Mouse (Mus musculus) spleen, adult 2 months (tissue): Measurements from ENCODE around the gene Glra1. TPM values are rescaled to one million over a fixed set of nuclear protein-coding genes. Genes with fewer than 3 reads are reported as not detected.

Source experiments
- DNase-seq, 2 experiments: peaks; one replicate each; pipeline versions ENCODE4 v3.0.0 to v3.0.0-alpha.2; 2012 to 2021; ENCODE audit warnings: low spot score in 2 of 2, low read depth in 1 of 2
- H3K27ac ChIP-seq: fragments of 200-500 bp; 2 replicates; pipeline ENCODE4 v1.5.1; 2012; ENCODE audit warnings: low read length, inconsistent platforms; ENCODE audit not compliant: insufficient read depth
- H3K27me3 ChIP-seq: fragments of 200-500 bp; 2 replicates; pipeline ENCODE4 v1.6.1; 2012; ENCODE audit warnings: mild to moderate bottlenecking, moderate library complexity, low read length, inconsistent platforms; ENCODE audit not compliant: control insufficient read depth, insufficient read depth
- H3K36me3 ChIP-seq: fragments of 200-500 bp; 2 replicates; pipeline ENCODE4 v1.6.1; 2012; ENCODE audit warnings: mild to moderate bottlenecking, low read length, inconsistent platforms; ENCODE audit not compliant: control insufficient read depth, insufficient read depth
- H3K4me1 ChIP-seq: fragments of 200-500 bp; 2 replicates; pipeline ENCODE4 v1.6.1; 2011; ENCODE audit warnings: inconsistent platforms; ENCODE audit not compliant: control insufficient read depth, insufficient read depth, insufficient read length
- H3K4me3 ChIP-seq: fragments of 200-500 bp; 2 replicates; pipeline ENCODE4 v1.5.1; 2011; ENCODE audit warnings: mild to moderate bottlenecking, inconsistent platforms; ENCODE audit not compliant: insufficient read depth, insufficient read length; ENCODE audit errors: extremely low read depth
- CTCF ChIP-seq: fragments of 200-500 bp; IDR thresholded peaks from 2 replicates; pipeline ENCODE4 v1.5.1; 2011; ENCODE audit warnings: mild to moderate bottlenecking, inconsistent platforms; ENCODE audit not compliant: insufficient read depth, insufficient read length, insufficient replicate concordance; ENCODE audit errors: extremely low read depth
- POLR2A ChIP-seq: fragments of 200-500 bp; IDR thresholded peaks from 2 replicates; pipeline ENCODE4 v1.6.1; 2011; ENCODE audit warnings: low read depth, low read length, inconsistent platforms
- WGBS: fragments of 180-500 bp; shearing (Covaris S2); methylation state at CpG from one replicate; pipeline ENCODE4 v1.1.7; 2018; 5-methylcytosine and 5-hydroxymethylcytosine counted together
- polyA plus RNA-seq: library from polyadenylated mRNA; depleted of rRNA; stranded (reverse); fragments of >200 nt; gene quantifications from 2 replicates; pipeline ENCODE4 v1.2.3, GENCODE M21; 2012

Gene Glra1
- polyA plus RNA-seq, 1 experiment, result not detected

- DNase-seq, result no peak
- Histone ChIP-seq H3K4me1 (no peaks in the 10 kb centered on the region), H3K27me3 (no peaks in the 10 kb centered on the region), H3K36me3 (no peaks in the 10 kb centered on the region), H3K27ac (no peak overlapping the region), H3K4me3 (no peak overlapping the region)
- TF ChIP-seq POLR2A (no peak), CTCF (no peak)
- 74% methylated on average over 1 of the region's 1 CpGs for WGBS
These were observed 62.3 kb downstream of the Glra1 start for GRCm38 (mm10) chr11:55545690-55546089.

GRCm38 (mm10) chr11:55542671-55543070, 65.3 kb downstream of the Glra1 start:
- Histone ChIP-seq H3K4me3 (no peak overlapping the region), H3K36me3 (no peaks in the 10 kb centered on the region), H3K27ac (no peak overlapping the region), H3K4me1 (no peaks in the 10 kb centered on the region), H3K27me3 (no peaks in the 10 kb centered on the region)
- no peak for TF ChIP-seq CTCF
- TF ChIP-seq POLR2A, result no peak
- WGBS, result 51% methylated on average over 4 of the region's 4 CpGs
- no peak for DNase-seq

GRCm38 (mm10) chr11:55542128-55542527, 65.9 kb downstream of the Glra1 start:
- Histone ChIP-seq H3K4me1 (no peaks in the 10 kb centered on the region), H3K4me3 (no peak overlapping the region), H3K27me3 (no peaks in the 10 kb centered on the region), H3K27ac (no peak overlapping the region), H3K36me3 (no peaks in the 10 kb centered on the region)
- DNase-seq, result no peak
- WGBS, result 75% methylated on average over 7 of the region's 7 CpGs
- TF ChIP-seq CTCF (no peak), POLR2A (no peak)

- no peak for DNase-seq
- no peak for TF ChIP-seq CTCF
- no peak for TF ChIP-seq POLR2A
- no peak overlapping the region for H3K4me3 ChIP-seq
- H3K4me1 ChIP-seq, result no peaks in the 10 kb centered on the region
- H3K27ac ChIP-seq, result no peak overlapping the region
- no peaks in the 10 kb centered on the region for H3K36me3 ChIP-seq
- H3K27me3 ChIP-seq, result no peaks in the 10 kb centered on the region
- WGBS, result 51% methylated on average over 2 of the region's 2 CpGs
These were observed 73.2 kb downstream of the Glra1 start for GRCm38 (mm10) chr11:55534766-55535165.

GRCm38 (mm10) chr11:55533378-55533777, 74.6 kb downstream of the Glra1 start:
- DNase-seq, result no peak
- Histone ChIP-seq H3K4me3 (no peak overlapping the region), H3K36me3 (no peaks in the 10 kb centered on the region), H3K4me1 (no peaks in the 10 kb centered on the region), H3K27ac (no peak overlapping the region), H3K27me3 (no peaks in the 10 kb centered on the region)
- no peak for TF ChIP-seq CTCF
- no peak for TF ChIP-seq POLR2A
- WGBS, result 56% methylated on average over 5 of the region's 5 CpGs

GRCm38 (mm10) chr11:55530741-55531140, 77.3 kb downstream of the Glra1 start:
- no peak overlapping the region for H3K4me3 ChIP-seq
- H3K4me1 ChIP-seq, result no peaks in the 10 kb centered on the region
- WGBS, result 18% methylated on average over 7 of the region's 7 CpGs
- no peaks in the 10 kb centered on the region for H3K36me3 ChIP-seq
- DNase-seq, result no peak
- H3K27me3 ChIP-seq, result no peaks in the 10 kb centered on the region
- TF ChIP-seq POLR2A (no peak), CTCF (no peak)
- H3K27ac ChIP-seq, result no peak overlapping the region

GRCm38 (mm10) chr11:55518806-55519674, 89.0 kb downstream of the Glra1 start:
- Histone ChIP-seq H3K4me3 (no peak overlapping the region), H3K27me3 (no peaks in the 10 kb centered on the region), H3K36me3 (no peaks in the 10 kb centered on the region), H3K4me1 (no peaks in the 10 kb centered on the region), H3K27ac (no peak overlapping the region)
- TF ChIP-seq CTCF (peak; percentile 78; the same call in 1 of the 2 replicates), POLR2A (no peak)
- WGBS, result 7% methylated on average over 9 of the region's 9 CpGs
- DNase-seq, result peak in 1 of 2 experiments; percentile 16
